Mouse (Mus musculus): ENCODE measurements at regions not wholly inside any gene's neighbourhood (a gene's known extent, or its start where the extent isn't known, plus 50 kb on each side); places are given as distances from the start of the nearest gene placed in this dataset.

DNA sequence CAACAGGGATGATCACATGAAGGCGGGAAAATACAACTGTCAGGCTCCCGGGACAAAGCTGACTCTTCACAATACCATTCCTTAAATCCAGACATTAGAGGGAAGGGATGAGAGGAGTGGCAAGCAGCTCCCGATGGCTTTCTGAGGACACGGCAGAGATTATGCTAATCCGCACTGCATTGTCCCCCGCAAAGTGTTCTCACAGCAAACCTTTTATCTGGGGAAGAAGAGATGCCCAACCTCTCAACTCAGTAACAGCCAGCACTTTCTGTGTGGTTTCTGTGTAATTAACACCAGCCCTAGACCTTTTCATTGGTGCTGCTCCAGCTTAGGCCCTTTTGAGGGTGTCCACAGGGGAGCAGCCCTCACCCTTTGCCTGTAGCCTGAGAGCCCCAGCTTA, 137.9 kb downstream of the Barhl2 start:
- no peak for DNase-seq (ENCODE audit: low read depth)

DNA sequence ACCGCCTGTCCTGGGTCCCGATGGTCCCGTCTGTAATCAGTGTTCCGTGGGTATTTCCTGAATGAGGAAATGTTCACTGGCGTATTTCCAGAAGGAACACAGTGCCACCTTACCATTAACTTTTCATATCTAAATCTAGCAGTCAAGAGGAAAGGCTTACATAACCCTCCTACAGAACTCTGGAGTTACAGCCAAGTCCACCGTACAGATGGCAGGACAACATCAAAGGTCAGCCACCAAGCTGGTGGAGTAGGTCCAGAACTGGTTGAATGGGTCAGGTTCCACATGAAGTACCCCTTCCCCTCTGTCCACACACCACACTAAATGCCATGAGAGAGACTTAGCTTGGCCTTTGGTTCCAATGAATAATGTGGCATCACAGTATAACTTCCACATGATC, 139.7 kb downstream of the Barhl2 start:
- DNase-seq (ENCODE audit: low read depth) = no peak

DNA sequence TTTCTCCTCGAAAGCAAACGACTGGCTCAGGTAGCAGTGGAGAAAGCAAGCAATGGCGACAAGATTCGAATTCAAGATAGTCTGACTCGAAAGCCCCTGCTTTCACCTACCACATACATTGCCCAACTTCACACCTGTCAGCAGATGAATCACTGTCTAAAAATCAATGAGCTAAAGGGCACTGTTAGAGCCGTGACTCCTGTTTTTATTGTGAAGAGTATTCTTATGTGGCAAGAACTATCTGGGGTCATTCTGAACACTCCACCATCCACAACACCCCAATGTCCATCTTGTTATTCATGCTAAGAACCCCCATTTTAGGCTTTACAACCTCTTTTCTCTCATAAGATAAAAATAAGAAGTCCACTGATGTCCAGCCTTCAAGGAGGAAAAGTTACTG, 144.1 kb downstream of the Barhl2 start:
- no peak for DNase-seq (ENCODE audit: low read depth)

DNA sequence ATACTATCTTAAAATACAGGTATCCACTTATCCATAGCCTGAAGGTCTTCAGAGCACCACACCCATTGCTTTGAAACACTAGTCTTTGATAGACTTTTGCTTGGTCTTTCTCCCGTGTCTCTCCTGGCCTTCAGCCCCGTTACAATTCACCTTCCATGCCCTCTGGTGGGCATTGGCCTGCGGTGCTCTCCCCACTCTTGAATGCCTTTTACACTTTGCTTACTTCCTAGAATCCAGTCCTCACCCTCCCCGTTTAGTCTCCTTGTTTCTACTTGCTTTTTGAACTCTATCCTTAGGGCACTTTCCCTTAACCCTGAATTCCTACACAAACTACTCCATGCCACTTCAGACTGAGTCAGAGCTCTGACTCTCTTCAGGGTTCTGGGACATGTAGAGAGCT, 156.6 kb downstream of the Barhl2 start:
- DNase-seq (ENCODE audit: low read depth) = no peak

DNA sequence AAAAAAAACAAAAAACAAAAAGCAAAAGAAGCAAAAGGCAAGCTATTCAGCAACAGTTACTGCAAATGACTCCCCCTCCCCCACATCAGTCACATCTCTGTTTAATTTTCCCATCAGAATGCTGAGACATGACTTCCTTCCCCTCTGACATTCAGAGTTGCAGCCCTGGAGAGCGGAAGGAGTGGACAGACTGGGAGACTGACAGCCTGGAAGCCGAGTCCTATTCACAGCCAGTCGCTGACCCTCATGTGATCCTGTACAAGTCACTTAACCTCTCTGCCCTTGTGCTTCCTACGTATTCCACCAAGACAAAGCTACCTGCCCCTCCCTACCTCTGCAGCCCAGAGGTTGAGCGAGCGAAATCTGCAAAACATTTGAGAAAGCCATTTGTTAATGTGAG, 161.2 kb downstream of the Barhl2 start:
- DNase-seq (ENCODE audit: low read depth) = no peak

DNA sequence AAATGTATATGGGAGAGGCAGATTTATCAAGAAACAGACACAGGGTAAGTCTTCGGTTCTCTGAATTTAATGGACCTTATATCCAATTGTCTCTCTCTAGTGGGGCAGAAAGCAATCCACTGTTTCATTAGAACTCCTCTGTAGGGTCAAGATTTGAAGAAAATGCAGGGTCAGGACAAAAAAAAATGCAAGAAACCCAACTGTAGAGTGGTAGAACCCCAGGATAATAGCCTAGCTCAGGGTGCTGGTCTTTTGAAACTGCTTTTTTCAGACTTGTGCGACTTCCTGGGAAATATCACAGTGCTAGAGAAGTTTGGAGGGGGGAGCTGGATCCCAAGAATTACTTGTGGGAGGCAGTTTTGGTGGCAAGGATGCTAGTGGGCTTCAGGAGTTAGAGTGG, 162.0 kb downstream of the Barhl2 start:
- DNase-seq (ENCODE audit: low read depth) = no peak

DNA sequence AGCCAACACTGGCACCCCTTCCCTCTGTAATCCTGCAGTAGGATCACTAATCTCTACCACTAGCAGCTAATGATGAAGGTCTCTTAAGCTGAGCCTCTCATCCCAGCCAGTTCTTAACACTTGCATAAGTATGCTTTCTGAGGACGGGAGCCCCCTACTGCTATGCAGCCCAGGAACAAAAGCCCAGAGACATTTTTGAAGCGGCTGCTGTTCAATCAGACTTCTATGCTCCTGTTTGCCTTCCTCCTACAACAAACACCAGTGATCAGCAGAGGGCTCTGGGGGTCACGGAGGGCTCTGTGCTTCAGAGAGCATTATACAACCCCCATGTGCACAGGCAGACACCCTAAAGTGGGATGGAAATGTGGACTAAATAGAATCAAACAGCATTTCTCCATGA, 162.4 kb downstream of the Barhl2 start:
- DNase-seq (ENCODE audit: low read depth) = no peak

DNA sequence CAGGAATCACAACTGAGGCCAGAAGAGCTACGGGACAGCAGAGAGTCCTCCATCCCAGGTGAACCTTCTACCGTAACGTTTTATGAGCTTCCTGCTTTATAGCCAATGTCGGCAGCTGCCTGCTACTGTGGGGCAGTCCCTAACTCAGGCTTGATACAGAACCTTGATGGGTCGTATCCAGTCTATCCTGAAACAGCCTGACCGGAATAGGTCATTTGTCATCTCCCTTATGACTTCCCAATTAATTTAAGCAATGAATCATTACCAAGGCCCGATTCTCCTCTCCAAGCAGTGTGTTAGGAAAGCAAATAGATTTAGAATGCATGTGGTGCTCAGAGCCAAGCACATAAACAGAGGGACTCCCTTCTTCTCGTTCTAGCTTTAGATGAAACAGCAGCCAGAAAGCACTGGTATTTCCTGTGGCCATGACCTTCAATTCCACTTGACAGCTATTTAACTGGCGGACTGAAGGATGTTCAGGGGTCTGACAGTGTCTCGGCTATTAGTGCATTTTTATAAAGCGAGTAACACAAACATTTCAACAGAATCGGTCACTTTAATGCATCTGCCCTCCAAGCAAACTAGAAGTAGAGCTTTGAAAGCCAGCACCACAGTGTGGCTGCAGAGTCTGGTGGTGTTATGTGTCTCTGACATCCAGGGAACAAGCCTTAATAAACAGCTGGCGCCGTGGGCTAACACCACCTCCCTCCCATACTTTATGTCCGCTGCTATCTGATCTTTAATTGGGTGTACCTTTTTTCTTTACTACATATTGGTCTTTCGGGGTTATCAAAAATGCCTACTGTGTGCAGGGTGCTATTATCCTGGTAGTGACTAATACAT, 165.4 kb downstream of the Barhl2 start:
- no peak for DNase-seq (ENCODE audit: low read depth)

DNA sequence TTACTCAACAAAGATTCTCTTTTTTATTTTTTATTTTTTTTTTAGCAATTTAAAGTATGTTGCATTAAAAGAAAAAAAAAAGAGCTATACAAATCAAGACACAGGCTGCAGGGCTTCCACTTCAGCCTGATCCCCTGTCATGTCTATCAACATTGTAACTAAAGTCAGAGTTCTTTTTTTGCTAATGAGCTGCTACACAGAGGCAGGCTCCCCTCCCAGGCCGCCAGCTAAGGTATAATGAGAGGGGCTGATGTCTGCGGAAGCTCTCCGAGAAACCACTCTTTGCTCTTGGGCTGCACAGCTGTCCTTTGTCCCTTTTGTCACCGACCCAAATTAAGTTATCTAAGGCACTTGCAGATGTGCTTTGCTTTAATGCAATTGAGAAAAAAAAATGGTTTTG, 172.8 kb downstream of the Barhl2 start:
- DNase-seq (ENCODE audit: low read depth) = no peak

DNA sequence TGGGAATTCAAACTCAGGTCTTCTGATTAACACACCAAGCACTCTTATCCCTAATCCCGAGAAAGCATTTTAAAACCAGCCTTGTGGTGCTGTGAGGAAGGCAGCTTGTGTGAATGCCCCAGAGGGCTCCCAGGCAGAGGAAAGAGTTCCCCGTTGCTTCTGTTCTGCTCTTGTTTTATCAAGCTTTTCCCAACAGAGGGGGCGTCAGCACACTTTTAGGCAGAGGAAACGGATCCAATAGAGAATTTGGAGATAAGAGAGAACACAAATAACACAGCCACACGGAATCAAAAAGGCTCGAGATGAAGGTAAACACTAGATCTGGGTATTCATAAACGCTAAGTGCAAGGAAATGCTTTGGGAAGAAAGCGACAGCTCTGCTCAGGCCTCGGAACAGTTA, 173.2 kb downstream of the Barhl2 start:
- no peak for DNase-seq (ENCODE audit: low read depth)

DNA sequence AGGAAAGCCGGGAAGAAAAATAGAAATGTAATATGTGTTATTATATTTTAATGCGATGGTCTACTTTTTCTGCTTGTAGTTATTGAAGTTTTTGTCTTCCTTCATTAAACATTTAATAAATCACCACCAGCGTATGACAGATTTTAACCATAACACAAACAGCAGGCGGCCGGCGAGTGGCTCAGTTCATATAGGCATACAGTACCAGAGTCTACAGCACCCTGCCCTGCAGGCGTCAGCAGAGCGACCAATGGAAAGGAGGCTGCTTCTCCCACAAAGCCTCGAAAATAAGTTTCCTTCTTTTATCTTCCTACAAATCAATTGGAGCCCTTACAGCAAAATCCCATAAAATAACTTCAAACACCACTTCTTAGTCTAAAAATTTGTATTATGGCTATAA, 175.3 kb downstream of the Barhl2 start:
- no peak for DNase-seq (ENCODE audit: low read depth)

DNA sequence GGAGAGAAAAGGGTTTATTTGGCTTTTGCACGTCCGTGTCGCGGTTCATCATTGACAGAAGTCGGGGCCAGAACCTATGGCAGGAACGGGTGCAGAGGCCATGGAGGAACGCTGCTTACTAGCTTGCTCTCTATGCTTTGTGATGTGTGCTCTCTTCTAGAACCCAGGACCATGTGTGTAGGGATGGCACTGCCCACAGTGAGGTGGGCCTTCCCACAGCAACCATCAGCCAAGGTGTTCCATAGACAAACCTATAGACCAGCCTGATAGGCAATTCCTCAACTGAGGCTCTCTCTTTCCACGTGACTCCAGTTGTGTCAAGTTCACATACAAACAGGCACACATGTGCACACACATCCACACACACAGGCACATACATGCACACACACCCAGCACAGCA, 180.2 kb downstream of the Barhl2 start:
- no peak for DNase-seq (ENCODE audit: low read depth)

DNA sequence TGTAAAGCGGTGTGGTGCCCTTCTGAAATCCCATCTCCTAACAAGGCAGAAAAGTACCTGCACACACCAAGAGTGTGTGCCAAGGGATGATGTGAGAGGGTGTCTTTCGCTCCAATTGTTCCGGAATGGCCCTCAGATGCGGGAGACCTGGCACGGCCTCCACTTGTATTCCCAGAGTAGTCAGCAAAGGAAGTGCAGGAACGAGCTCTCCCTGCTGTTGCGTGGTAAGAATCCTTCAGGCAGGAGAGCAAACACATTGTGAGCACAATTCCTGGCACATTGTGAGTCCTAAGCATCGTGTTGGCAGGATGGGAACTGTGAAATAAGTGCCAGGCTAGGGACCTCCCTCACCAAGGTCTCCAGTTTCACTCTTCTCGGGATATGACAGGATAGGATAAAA, 180.7 kb downstream of the Barhl2 start:
- no peak for DNase-seq (ENCODE audit: low read depth)

DNA sequence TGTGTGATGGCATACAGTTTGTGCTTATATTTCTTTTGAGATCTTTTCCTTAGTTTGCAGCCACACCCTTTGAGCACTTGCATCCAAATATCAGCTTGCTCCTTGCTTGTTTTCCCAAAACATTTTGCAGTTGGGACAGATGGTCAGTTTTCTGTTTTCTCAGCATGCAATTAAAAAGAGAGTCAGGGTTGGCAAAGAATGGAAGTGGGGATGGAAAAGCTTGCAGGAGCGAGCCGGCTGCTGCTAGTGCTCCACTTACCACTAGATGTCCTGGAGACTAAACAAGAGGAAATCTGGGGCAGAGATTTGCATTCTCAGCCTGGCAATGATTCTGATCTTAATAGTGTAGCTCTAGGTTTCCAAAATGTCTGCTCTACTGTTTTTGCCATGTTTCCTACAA, 181.8 kb downstream of the Barhl2 start:
- DNase-seq (ENCODE audit: low read depth) = no peak

DNA sequence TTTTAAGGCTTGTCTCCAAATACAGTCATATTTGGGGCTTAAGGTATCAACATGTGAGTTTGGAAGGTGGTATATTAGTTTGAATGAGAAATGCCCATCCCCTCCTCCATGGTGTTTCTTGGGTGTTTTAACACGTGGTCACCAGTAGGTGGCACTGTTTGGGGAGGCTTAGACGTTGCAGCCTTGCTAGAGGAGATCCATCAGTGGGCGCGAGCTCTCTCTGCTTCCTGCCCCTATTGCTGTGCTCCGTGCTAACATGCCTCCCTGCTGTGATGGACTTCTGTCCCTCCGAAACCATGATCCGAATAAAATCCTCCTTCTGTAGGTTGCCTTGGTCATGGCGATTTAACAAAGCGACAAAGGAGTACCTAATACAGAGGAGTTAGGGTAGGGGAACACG, 183.3 kb downstream of the Barhl2 start:
- no peak for DNase-seq (ENCODE audit: low read depth)

DNA sequence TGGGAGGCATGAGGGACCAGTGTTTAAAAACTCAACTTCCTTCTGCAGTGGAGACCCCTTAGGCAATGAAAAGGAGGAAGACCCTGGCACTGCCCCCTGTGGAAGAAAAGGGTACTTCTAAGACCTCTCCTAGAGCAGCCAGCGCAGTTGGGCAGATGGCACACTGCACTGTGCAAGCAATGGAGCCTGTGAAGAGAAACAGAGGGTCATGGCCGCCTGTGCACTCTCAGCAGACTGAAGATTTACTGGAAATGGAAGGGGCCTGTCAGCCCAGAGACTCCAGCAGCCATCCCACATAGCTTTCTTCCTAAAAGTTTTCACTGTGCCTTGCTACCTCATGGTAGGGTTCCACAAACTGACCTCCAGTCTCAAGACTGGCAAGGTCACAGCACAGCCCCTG, 193.4 kb downstream of the Barhl2 start:
- DNase-seq (ENCODE audit: low read depth) = no peak

DNA sequence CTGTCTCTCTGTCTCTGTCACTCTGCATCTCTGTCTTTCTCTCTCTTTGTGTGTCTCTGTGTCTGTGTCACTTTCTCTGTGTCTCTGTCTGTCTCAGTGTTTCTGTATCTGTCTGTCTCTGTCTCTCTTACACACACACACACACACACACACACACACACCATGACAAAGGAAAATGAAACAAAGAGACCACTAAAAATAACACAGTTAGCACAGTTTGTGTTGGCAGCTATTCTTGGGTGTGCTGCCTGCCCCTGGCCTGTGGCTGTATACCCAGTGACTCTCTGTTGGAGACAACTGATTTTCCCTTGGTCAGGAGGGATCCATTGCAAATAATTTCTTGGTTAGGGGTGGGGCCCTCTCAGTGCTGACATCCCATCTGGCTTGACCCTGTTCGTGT, 200.8 kb downstream of the Barhl2 start:
- DNase-seq (ENCODE audit: low read depth) = no peak

DNA sequence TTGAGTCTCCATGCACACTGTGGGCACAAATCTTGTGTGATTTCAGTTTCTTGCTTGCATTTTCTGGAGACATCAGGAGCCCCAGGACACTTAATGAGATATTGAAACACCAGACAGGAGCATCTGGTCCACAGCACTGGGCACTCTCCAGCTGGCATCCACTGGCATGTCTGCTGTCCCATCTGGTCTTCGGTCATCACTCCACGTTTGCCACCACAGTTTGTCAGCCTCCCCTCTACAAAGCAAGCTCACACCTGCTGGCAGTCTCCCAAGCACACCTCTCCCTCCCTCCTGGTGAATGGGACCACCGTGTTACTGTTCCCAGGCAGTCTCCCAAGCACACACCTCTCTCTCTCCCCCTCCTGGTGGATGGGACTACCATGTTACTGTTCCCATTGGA, 228.8 kb downstream of the Barhl2 start:
- DNase-seq (ENCODE audit: low read depth) = no peak

DNA sequence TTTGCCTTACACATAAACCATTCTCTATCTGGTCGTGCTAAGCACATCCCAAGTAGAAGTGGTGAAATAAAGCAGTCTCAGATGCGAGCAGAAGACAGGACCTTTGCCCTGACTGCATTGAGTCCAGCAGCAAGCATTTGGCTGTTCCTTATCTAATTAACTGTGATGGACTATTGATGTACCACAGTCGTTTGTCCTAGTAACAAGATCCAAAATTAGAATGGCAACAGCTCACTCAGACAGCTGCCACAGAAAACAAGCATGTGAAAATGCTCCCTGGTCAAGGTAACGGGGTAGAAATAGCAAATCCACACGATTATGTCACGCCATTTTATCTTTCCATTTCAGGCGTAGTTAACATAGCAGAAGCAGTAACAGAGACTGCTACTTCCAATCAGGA, 233.8 kb downstream of the Barhl2 start:
- DNase-seq (ENCODE audit: low read depth) = no peak

DNA sequence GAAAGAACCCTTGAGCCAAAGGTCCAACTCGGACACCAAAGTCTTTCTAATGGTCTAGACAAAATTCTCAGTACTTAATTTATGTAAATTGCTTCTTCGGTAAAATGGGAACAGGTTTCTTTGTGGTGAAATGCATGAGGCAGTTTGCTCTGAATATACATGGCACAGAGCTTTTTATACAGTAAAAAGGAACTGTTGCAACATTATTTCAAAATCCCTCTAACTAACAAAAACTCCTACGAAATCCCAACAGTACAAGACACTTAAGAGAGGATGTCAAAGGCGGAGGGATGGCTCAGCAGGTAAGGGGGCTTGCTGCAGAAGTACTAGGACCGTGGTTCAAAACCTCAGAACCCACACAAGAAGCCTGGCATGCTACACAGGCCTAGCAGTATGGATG, 248.4 kb downstream of the Barhl2 start:
- DNase-seq (ENCODE audit: low read depth) = no peak

DNA sequence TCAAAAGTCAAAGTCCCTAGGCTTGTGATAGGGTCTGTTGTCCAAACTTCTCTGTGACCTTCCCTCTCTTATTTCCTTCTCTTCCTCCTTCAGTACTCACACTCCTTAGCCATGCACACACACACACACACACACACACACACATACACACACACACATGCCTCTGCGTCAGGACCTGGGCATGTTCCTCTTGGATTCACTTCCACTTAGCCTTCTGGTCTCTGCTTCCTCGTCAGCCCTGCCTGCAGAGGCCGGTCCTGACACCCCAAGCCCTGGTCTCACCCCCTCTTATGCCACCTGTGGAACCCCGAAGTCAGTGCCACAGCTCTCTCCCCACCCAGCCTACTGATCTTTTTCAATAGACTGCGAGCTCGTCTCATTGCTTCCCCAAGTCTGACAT, 250.3 kb downstream of the Barhl2 start:
- no peak for DNase-seq (ENCODE audit: low read depth)

DNA sequence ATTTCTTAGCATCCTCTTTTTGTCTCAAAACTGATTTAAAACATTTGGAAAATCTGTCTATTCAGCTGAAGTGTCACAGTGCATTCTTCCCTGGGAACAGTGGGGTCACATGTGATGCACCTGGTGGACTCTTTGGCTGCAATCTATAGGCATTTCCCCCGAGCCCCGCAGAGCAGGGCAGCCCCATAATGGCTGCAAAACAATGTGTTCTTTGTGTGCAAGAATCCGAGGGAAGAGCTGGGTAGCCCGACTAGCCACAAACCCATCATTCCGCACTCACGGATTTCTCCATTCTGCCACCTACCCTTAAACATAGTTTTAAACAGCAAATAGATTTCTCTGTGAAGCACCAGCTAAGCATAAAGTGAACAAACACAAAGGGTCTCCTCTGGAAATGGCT, 252.2 kb downstream of the Barhl2 start:
- no peak for DNase-seq (ENCODE audit: low read depth)

DNA sequence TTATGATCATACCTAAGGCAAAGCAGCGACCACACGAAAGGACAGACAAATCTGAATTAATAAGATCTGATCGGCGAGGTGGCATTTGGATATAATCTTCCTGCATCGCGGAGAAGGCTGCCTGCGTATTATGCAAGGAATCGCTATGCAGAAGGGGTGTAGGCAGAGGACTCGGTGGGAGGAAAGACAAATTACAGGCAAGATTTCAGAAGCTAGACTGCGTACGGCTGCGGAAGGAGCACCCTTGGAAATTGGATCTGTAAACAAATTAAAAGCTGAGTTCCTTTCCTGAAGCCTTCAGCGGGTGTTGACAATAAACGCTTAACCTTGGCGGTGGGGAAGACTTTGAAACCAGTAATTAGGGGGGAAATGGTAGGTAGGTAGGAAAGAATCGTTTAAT, 257.3 kb downstream of the Barhl2 start:
- no peak for DNase-seq (ENCODE audit: low read depth)

DNA sequence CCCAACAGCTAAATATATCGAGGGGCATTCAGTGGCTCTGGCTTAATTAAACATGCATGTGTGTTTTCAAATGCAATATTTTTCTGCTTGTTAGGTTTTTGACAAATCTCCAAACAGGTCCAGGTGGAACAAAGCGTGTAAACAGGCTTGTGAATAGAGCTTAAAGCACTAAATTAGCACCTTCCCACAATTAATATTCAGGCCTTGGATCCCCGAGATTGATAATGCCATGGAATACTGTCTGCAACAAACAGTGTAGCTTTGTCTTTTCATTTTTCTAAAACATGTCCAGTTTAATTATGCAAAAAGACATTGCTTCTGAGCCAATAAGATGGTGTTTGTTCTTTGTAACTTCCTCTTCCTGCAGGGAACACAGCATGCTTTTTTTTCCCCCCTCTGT, 258.9 kb downstream of the Barhl2 start:
- no peak for DNase-seq (ENCODE audit: low read depth)

DNA sequence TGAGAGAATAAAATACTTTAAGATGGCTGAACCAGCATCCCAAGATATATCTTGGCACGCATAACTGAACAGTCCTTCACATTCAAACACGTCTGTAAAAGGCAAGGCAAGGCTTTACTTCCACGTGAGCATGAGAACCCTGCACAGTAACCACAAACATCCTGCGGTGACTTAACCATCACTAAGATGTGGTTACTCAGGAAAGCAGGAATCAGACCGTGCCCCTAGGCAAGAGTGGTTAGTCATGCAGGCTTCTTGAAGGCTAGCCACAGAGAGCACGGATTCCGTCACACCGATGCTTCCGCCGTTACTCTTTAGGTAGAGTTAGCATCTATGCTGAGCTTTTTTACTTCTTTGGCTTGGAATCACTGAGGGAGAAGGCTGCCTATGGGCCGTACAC, 266.8 kb downstream of the Barhl2 start:
- DNase-seq (ENCODE audit: low read depth) = no peak
